Mouse (Mus musculus) liver, embryonic 16.5 days (tissue): ENCODE data around the gene Polh. TPM values are rescaled to one million over a fixed set of nuclear protein-coding genes. Genes with fewer than 3 reads are reported as not detected.
A peak's percentile ranks its signal among the peaks of the same experiment; 100 is the strongest.

Source experiments
- ATAC-seq: fragments of 200-750 bp; cut with Nextera tagmentation; 2 replicates; pipeline ENCODE4 v1.8.0; 2017; ENCODE audit warnings: low read depth, mild to moderate bottlenecking, moderate number of reproducible peaks, moderate library complexity
- H3K27ac ChIP-seq: fragments of 300-500 bp; sonication (generic); 2 replicates; pipeline ENCODE4 v1.5.1; 2014; ENCODE audit warnings: mild to moderate bottlenecking, low read length
- H3K27me3 ChIP-seq: fragments of 300-500 bp; sonication (generic); 2 replicates; pipeline ENCODE4 v1.6.1; 2014; ENCODE audit warnings: low read depth, low read length, mixed read lengths; ENCODE audit not compliant: control insufficient read depth, insufficient read depth
- H3K36me3 ChIP-seq: fragments of 300-500 bp; sonication (generic); 2 replicates; pipeline ENCODE4 v1.6.1; 2014; ENCODE audit warnings: mild to moderate bottlenecking; ENCODE audit not compliant: control insufficient read depth, insufficient read depth
- H3K4me1 ChIP-seq: fragments of 300-500 bp; sonication (generic); 2 replicates; pipeline ENCODE4 v1.6.1; 2014; ENCODE audit warnings: low read depth, low read length, mixed read lengths; ENCODE audit not compliant: control insufficient read depth
- H3K4me2 ChIP-seq: fragments of 300-500 bp; sonication (generic); 2 replicates; pipeline ENCODE4 v1.6.1; 2014; ENCODE audit warnings: low read depth, low read length, mixed read lengths
- H3K4me3 ChIP-seq: fragments of 300-500 bp; sonication (generic); 2 replicates; pipeline ENCODE4 v1.5.1; 2014; ENCODE audit warnings: low read depth, mild to moderate bottlenecking, low read length
- H3K9ac ChIP-seq: fragments of 300-500 bp; sonication (generic); 2 replicates; pipeline ENCODE4 v1.6.1; 2014; ENCODE audit warnings: low read depth, low read length
- H3K9me3 ChIP-seq: fragments of 300-500 bp; sonication (generic); replicated peaks from 2 replicates; pipeline ENCODE4 v1.6.1; 2016; ENCODE audit warnings: low read length; ENCODE audit not compliant: control insufficient read depth
- WGBS: fragments of 180-500 bp; shearing (Covaris S2); extraction: QIAGEN DNeasy Blood & Tissue Kit; methylation state at CpG from one replicate; pipeline ENCODE4 v1.1.7; 2014; ENCODE audit not compliant: insufficient replicate concordance; 5-methylcytosine and 5-hydroxymethylcytosine counted together
- polyA plus RNA-seq: library from polyadenylated mRNA; unstranded; fragments of >200 nt; fragmentation: Nextera tagmentation; extraction: Ambion mirVana; gene quantifications from 2 replicates; pipeline ENCODE4 v1.2.1, GENCODE M21; 2015

Gene Polh
- polyA plus RNA-seq, 1 experiment from 2014 or later, result 14.4 TPM

GRCm38 (mm10) chr17:46239516-46240114 lies 37.2 kb upstream of the Polh start:
- no peak for ATAC-seq
- no peak overlapping the region for H3K4me2 ChIP-seq
- H3K36me3 ChIP-seq, result peaks cover 47% of the 10 kb centered on the region
- peaks cover 10% of the 10 kb centered on the region for H3K4me1 ChIP-seq
- whole genome bisulfite sequencing, result 78% methylated on average over 15 of the region's 15 CpGs
- H3K9me3 ChIP-seq, result no peaks in the 10 kb centered on the region
- H3K27me3 ChIP-seq, result no peaks in the 10 kb centered on the region
- H3K4me3 ChIP-seq, result no peak overlapping the region
- H3K9ac ChIP-seq, result no peak overlapping the region
- no peak overlapping the region for H3K27ac ChIP-seq

GRCm38 (mm10) chr17:46237480-46237879 lies 35.0 kb upstream of the Polh start:
- 60% methylated on average over 5 of the region's 5 CpGs for WGBS
- Histone ChIP-seq H3K4me2 (no peak overlapping the region), H3K27me3 (no peaks in the 10 kb centered on the region), H3K27ac (no peak overlapping the region), H3K9ac (no peak overlapping the region), H3K9me3 (no peaks in the 10 kb centered on the region), H3K4me3 (no peak overlapping the region), H3K4me1 (peaks cover 10% of the 10 kb centered on the region), H3K36me3 (peaks cover 32% of the 10 kb centered on the region)
- ATAC-seq, result no peak

DNA sequence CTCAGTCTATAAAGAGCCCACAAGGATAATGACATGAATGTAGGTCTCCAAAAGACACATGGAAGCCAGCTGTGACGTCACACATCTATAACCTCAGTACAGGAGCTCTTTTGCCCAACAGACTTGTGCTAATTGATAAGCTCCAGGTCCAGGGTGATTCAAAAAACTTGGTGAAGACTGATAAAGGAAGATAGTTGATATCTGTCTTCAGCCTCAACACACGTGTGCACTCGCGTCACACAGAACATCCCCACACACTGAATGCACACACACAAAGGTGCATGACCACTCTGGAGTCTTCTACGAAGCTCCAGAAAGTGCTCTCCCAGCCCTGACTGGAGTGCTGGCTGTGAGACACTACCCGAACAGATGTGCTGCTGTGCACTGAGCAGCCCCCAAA lies 34.6 kb upstream of the Polh start:
- Histone ChIP-seq H3K9me3 (no peaks in the 10 kb centered on the region), H3K27ac (no peak overlapping the region), H3K9ac (no peak overlapping the region), H3K4me2 (no peak overlapping the region), H3K27me3 (no peaks in the 10 kb centered on the region), H3K4me1 (peaks cover 10% of the 10 kb centered on the region), H3K36me3 (peaks cover 28% of the 10 kb centered on the region), H3K4me3 (no peak overlapping the region)
- ATAC-seq, result peak; percentile 81
- 41% methylated on average over 6 of the region's 6 CpGs for WGBS

- H3K9ac ChIP-seq, result no peak overlapping the region
- peaks cover 10% of the 10 kb centered on the region for H3K4me1 ChIP-seq
- no peaks in the 10 kb centered on the region for H3K27me3 ChIP-seq
- H3K36me3 ChIP-seq, result peaks cover 22% of the 10 kb centered on the region
- no peak for ATAC-seq
- no peak overlapping the region for H3K27ac ChIP-seq
- no peaks in the 10 kb centered on the region for H3K9me3 ChIP-seq
- WGBS, result 41% methylated on average over 1 of the region's 1 CpGs
- no peak overlapping the region for H3K4me3 ChIP-seq
- H3K4me2 ChIP-seq, result no peak overlapping the region
Observed at GRCm38 (mm10) chr17:46236067-46236466, 33.6 kb upstream of the Polh start.

DNA sequence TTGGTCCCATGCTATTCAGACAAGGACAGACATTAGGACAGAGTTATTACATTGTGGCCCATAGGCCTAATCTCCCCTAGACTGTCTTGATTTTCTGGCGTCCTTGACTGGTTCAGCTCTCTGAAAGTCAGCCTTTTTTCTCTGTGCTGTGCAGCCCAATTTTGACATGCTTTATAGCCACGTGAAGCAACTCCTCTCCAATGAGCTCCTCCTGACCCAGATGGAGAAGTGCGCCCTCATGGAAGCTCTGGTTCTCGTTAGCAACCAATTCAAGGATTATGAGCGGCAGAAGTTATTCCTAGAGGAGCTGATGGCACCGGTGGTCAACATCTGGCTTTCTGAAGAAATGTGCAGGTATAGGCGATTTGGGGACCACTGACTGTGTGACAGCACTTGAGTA lies 25.1 kb upstream of the Polh start:
- Histone ChIP-seq H3K27me3 (no peaks in the 10 kb centered on the region), H3K4me2 (no peak overlapping the region), H3K4me1 (no peaks in the 10 kb centered on the region), H3K36me3 (peaks cover 44% of the 10 kb centered on the region), H3K9ac (no peak overlapping the region), H3K9me3 (no peaks in the 10 kb centered on the region), H3K4me3 (no peak overlapping the region), H3K27ac (no peak overlapping the region)
- WGBS, result 82% methylated on average over 7 of the region's 7 CpGs
- no peak for ATAC-seq

- peaks cover 53% of the 10 kb centered on the region for H3K36me3 ChIP-seq
- no peaks in the 10 kb centered on the region for H3K27me3 ChIP-seq
- no peaks in the 10 kb centered on the region for H3K9me3 ChIP-seq
- WGBS, result 77% methylated on average over 3 of the region's 3 CpGs
- H3K4me2 ChIP-seq, result no peak overlapping the region
- H3K4me3 ChIP-seq, result no peak overlapping the region
- no peaks in the 10 kb centered on the region for H3K4me1 ChIP-seq
- no peak for ATAC-seq
- no peak overlapping the region for H3K27ac ChIP-seq
- H3K9ac ChIP-seq, result no peak overlapping the region
Observed at GRCm38 (mm10) chr17:46221601-46222000, 19.2 kb upstream of the Polh start.

DNA sequence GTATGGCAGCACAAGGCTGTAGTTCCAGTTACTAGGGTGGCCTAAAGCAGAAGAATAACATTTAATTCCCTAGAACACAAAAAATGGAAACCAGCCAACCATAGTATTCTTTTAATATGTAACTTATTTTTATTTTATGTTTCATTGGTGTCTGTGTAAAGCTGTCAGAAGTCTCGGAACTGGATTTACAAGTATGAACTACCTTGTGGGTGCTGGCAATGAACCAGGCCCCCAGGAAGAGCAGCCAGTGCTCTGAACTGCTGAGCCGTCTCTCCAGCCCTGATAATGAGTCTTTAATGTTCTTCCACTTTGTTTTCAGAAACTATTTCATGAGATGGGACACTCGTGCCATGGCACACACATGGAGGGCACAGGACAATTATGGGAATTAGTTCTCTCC lies 8.1 kb upstream of the Polh start:
- Histone ChIP-seq H3K27me3 (no peaks in the 10 kb centered on the region), H3K9ac (no peak overlapping the region), H3K36me3 (peaks cover 47% of the 10 kb centered on the region), H3K4me3 (no peak overlapping the region), H3K4me2 (no peak overlapping the region), H3K4me1 (no peaks in the 10 kb centered on the region), H3K9me3 (no peaks in the 10 kb centered on the region), H3K27ac (no peak overlapping the region)
- no peak for ATAC-seq
- 69% methylated on average over 3 of the region's 3 CpGs for whole genome bisulfite sequencing

- ATAC-seq, result no peak
- H3K9ac ChIP-seq, result no peak overlapping the region
- H3K9me3 ChIP-seq, result no peaks in the 10 kb centered on the region
- H3K36me3 ChIP-seq, result peaks cover 35% of the 10 kb centered on the region
- H3K4me1 ChIP-seq, result peaks cover 13% of the 10 kb centered on the region
- H3K4me3 ChIP-seq, result no peak overlapping the region
- H3K4me2 ChIP-seq, result no peak overlapping the region
- no peaks in the 10 kb centered on the region for H3K27me3 ChIP-seq
- H3K27ac ChIP-seq, result no peak overlapping the region
Observed at GRCm38 (mm10) chr17:46206676-46207075, 4.2 kb upstream of the Polh start.

- Histone ChIP-seq H3K4me2 (peak overlapping the region; percentile 90), H3K27ac (peak overlapping the region; percentile 80), H3K4me1 (peaks cover 27% of the 10 kb centered on the region), H3K9me3 (no peaks in the 10 kb centered on the region), H3K36me3 (peaks cover 21% of the 10 kb centered on the region), H3K27me3 (no peaks in the 10 kb centered on the region), H3K9ac (peak overlapping the region; percentile 96), H3K4me3 (peak overlapping the region; percentile 98)
- no peak for ATAC-seq
- WGBS, result under 1% methylated on average over 20 of the region's 20 CpGs
Observed at GRCm38 (mm10) chr17:46203078-46203477, 633 bp upstream of the Polh start.
